Mouse (Mus musculus) bone marrow, adult 2 months (tissue): Measurements from ENCODE around the gene Gm20219.

ENCODE experiments used
- CTCF ChIP-seq: fragments of 200-500 bp; IDR thresholded peaks from 2 replicates; pipeline ENCODE4 v1.5.1; 2011; ENCODE audit warnings: low read length, control low read depth; ENCODE audit not compliant: control insufficient read depth, insufficient read depth
- POLR2A ChIP-seq: fragments of 200-500 bp; IDR thresholded peaks from 2 replicates; pipeline ENCODE4 v1.6.1; 2011; ENCODE audit warnings: low read depth, mild to moderate bottlenecking, control low read depth, low read length, borderline replicate concordance; ENCODE audit not compliant: control insufficient read depth

DNA sequence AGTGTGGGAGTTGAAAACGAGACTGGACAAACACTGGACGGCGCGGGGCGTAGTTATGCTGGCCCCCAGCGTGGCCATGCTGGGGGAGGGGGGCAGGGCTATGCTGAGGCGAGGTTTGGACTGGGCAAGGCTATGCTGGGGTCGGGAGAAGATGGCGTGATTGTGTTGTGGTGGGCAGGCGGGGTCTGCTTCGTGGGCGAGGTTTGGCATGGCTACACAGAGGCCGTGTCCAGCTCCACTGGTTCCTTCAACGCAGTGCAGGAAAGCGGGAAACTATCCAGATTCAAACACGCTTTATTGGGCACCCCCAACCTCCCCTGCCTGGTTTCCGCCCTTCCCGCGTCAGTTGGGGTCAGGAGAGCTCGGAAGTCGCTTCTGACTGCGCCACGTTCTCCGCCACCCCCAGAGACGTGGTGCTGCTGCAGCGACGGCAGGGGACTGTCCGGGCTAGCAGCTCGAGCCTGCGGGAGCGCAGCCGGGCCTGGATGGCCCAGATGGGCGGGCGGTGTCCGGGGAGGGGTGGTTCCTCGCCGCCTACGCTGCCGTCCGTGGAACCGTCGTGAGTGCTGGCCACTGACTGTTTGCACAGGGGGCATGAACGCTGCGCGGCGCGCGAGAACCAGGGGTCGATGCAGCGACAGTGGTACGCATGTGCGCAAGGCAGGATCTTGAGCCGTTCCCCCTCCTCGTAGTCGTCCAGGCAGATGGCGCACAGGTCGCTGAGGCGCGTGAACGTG, 43.0 kb downstream of the Gm20219 start:
- TF ChIP-seq POLR2A, result no peak
- TF ChIP-seq CTCF, result no peak
